Mouse (Mus musculus): Measurements from ENCODE around the gene Tm4sf19.

DNA sequence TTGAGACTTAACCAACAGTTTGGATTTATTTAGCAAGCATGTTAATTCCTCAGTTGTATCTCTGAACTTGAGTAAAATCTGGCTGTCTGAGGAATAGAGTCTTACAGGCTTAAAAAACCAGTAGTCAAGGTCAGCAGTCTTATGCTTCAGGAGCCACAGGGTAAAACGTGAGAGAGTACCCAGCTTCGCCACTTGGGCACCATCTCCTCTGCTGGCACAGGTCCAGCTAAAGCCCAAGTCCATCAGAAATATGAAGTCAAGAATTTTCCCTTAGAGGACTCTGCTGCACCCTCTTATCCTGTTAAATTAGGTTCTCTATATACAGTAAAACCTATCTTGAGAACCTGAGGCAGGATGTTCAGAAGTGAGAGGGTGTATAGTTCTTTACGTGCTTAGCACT lies 13.5 kb upstream of the Tm4sf19 start:
- no peak for TF ChIP-seq CTCF (IDR thresholded peaks at IDR 0.05; ENCODE audit: low read depth, low read length)
- no peak for TF ChIP-seq POLR2AphosphoS5 (IDR thresholded peaks at IDR 0.05; ENCODE audit: insufficient replicate concordance, low read depth, low read length)
- no peak for TF ChIP-seq GATA1 (IDR thresholded peaks at IDR 0.05; ENCODE audit: borderline replicate concordance, low read length)
- TF ChIP-seq TAL1 (conservative IDR thresholded peaks at IDR 0.05; ENCODE audit: low read depth, low read length) = no peak
